Mouse (Mus musculus): ENCODE data around the gene Gcn1l1. TPM values are rescaled to one million over a fixed set of nuclear protein-coding genes. Genes with fewer than 3 reads are reported as not detected.

The Gcn1l1 gene
- polyA plus RNA-seq, 1 experiment from 2014 or later: 35.1 TPM

GRCm38 (mm10) chr5:115591506-115591905, 26.5 kb downstream of the Gcn1l1 start:
- Histone ChIP-seq H3K4me1 (ENCODE audit: control insufficient read depth, insufficient read depth, low read length) (no peaks in the 10 kb centered on the region), H3K4me3 (replicated peaks; ENCODE audit: low read length) (no peak overlapping the region), H3K9me3 (replicated peaks; ENCODE audit: control insufficient read depth, low read length) (no peaks in the 10 kb centered on the region), H3K4me2 (ENCODE audit: low read depth, low read length) (no peak overlapping the region), H3K9ac (ENCODE audit: low read length) (no peak overlapping the region), H3K27ac (ENCODE audit: low read length) (no peak overlapping the region), H3K27me3 (ENCODE audit: control insufficient read depth, insufficient read depth, low read length) (no peaks in the 10 kb centered on the region), H3K36me3 (ENCODE audit: control insufficient read depth, insufficient read depth, low read length) (peaks cover 41% of the 10 kb centered on the region)
- no peak for ATAC-seq (ENCODE audit: insufficient read depth, low FRiP score)
- 82% methylated on average over 2 of the region's 2 CpGs for WGBS

GRCm38 (mm10) chr5:115603561-115603960, 38.5 kb downstream of the Gcn1l1 start:
- no peaks in the 10 kb centered on the region for H3K9me3 ChIP-seq (replicated peaks; ENCODE audit: control insufficient read depth, low read length)
- no peak for ATAC-seq (ENCODE audit: insufficient read depth, low FRiP score)
- no peaks in the 10 kb centered on the region for H3K4me1 ChIP-seq (ENCODE audit: control insufficient read depth, insufficient read depth, low read length)
- no peak overlapping the region for H3K4me3 ChIP-seq (replicated peaks; ENCODE audit: low read length)
- WGBS: 92% methylated on average over 6 of the region's 6 CpGs
- H3K4me2 ChIP-seq (ENCODE audit: low read depth, low read length): no peak overlapping the region
- peaks cover 19% of the 10 kb centered on the region for H3K36me3 ChIP-seq (ENCODE audit: control insufficient read depth, insufficient read depth, low read length)
- H3K27ac ChIP-seq (ENCODE audit: low read length): no peak overlapping the region
- no peaks in the 10 kb centered on the region for H3K27me3 ChIP-seq (ENCODE audit: control insufficient read depth, insufficient read depth, low read length)
- H3K9ac ChIP-seq (ENCODE audit: low read length): no peak overlapping the region

- Histone ChIP-seq H3K27me3 (ENCODE audit: control insufficient read depth, insufficient read depth, low read length) (no peaks in the 10 kb centered on the region), H3K36me3 (ENCODE audit: control insufficient read depth, insufficient read depth, low read length) (peaks cover 55% of the 10 kb centered on the region), H3K4me2 (ENCODE audit: low read depth, low read length) (no peak overlapping the region), H3K4me1 (ENCODE audit: control insufficient read depth, insufficient read depth, low read length) (no peaks in the 10 kb centered on the region), H3K9ac (ENCODE audit: low read length) (no peak overlapping the region), H3K27ac (ENCODE audit: low read length) (no peak overlapping the region), H3K4me3 (replicated peaks; ENCODE audit: low read length) (no peak overlapping the region), H3K9me3 (replicated peaks; ENCODE audit: control insufficient read depth, low read length) (no peaks in the 10 kb centered on the region)
- no peak for ATAC-seq (ENCODE audit: insufficient read depth, low FRiP score)
- WGBS: 90% methylated on average over 11 of the region's 11 CpGs
These were observed 46.5 kb downstream of the Gcn1l1 start for GRCm38 (mm10) chr5:115611566-115611965.

GRCm38 (mm10) chr5:115613332-115613731, 48.3 kb downstream of the Gcn1l1 start:
- no peak overlapping the region for H3K27ac ChIP-seq (ENCODE audit: low read length)
- no peaks in the 10 kb centered on the region for H3K27me3 ChIP-seq (ENCODE audit: control insufficient read depth, insufficient read depth, low read length)
- no peak overlapping the region for H3K9ac ChIP-seq (ENCODE audit: low read length)
- H3K9me3 ChIP-seq (replicated peaks; ENCODE audit: control insufficient read depth, low read length): no peaks in the 10 kb centered on the region
- no peak overlapping the region for H3K4me3 ChIP-seq (replicated peaks; ENCODE audit: low read length)
- ATAC-seq (ENCODE audit: insufficient read depth, low FRiP score): no peak
- peaks cover 57% of the 10 kb centered on the region for H3K36me3 ChIP-seq (ENCODE audit: control insufficient read depth, insufficient read depth, low read length)
- no peak overlapping the region for H3K4me2 ChIP-seq (ENCODE audit: low read depth, low read length)
- no peaks in the 10 kb centered on the region for H3K4me1 ChIP-seq (ENCODE audit: control insufficient read depth, insufficient read depth, low read length)
- WGBS: 86% methylated on average over 9 of the region's 9 CpGs

- H3K9ac ChIP-seq (ENCODE audit: low read length): no peak overlapping the region
- H3K9me3 ChIP-seq (replicated peaks; ENCODE audit: control insufficient read depth, low read length): no peaks in the 10 kb centered on the region
- ATAC-seq (ENCODE audit: insufficient read depth, low FRiP score): no peak
- H3K27ac ChIP-seq (ENCODE audit: low read length): no peak overlapping the region
- H3K27me3 ChIP-seq (ENCODE audit: control insufficient read depth, insufficient read depth, low read length): no peaks in the 10 kb centered on the region
- 75% methylated on average over 7 of the region's 7 CpGs for WGBS
- no peak overlapping the region for H3K4me2 ChIP-seq (ENCODE audit: low read depth, low read length)
- H3K36me3 ChIP-seq (ENCODE audit: control insufficient read depth, insufficient read depth, low read length): peaks cover 41% of the 10 kb centered on the region
- H3K4me3 ChIP-seq (replicated peaks; ENCODE audit: low read length): no peak overlapping the region
- no peaks in the 10 kb centered on the region for H3K4me1 ChIP-seq (ENCODE audit: control insufficient read depth, insufficient read depth, low read length)
These were observed 49.9 kb downstream of the Gcn1l1 start for GRCm38 (mm10) chr5:115614948-115615347.

- no peak overlapping the region for H3K27ac ChIP-seq (ENCODE audit: low read length)
- no peak overlapping the region for H3K9ac ChIP-seq (ENCODE audit: low read length)
- H3K4me2 ChIP-seq (ENCODE audit: low read depth, low read length): no peak overlapping the region
- H3K27me3 ChIP-seq (ENCODE audit: control insufficient read depth, insufficient read depth, low read length): no peaks in the 10 kb centered on the region
- peaks cover 21% of the 10 kb centered on the region for H3K36me3 ChIP-seq (ENCODE audit: control insufficient read depth, insufficient read depth, low read length)
- WGBS: 69% methylated on average over 15 of the region's 15 CpGs
- no peaks in the 10 kb centered on the region for H3K4me1 ChIP-seq (ENCODE audit: control insufficient read depth, insufficient read depth, low read length)
- H3K9me3 ChIP-seq (replicated peaks; ENCODE audit: control insufficient read depth, low read length): no peaks in the 10 kb centered on the region
- ATAC-seq (ENCODE audit: insufficient read depth, low FRiP score): peak; percentile 57; the same call in 1 of the 2 replicates
- H3K4me3 ChIP-seq (replicated peaks; ENCODE audit: low read length): no peak overlapping the region
These were observed 54.6 kb downstream of the Gcn1l1 start for GRCm38 (mm10) chr5:115619690-115620089.

GRCm38 (mm10) chr5:115622686-115623085, 57.6 kb downstream of the Gcn1l1 start:
- no peak overlapping the region for H3K4me3 ChIP-seq (replicated peaks; ENCODE audit: low read length)
- no peaks in the 10 kb centered on the region for H3K27me3 ChIP-seq (ENCODE audit: control insufficient read depth, insufficient read depth, low read length)
- H3K9ac ChIP-seq (ENCODE audit: low read length): no peak overlapping the region
- H3K27ac ChIP-seq (ENCODE audit: low read length): no peak overlapping the region
- no peak for ATAC-seq (ENCODE audit: insufficient read depth, low FRiP score)
- H3K9me3 ChIP-seq (replicated peaks; ENCODE audit: control insufficient read depth, low read length): no peaks in the 10 kb centered on the region
- H3K4me2 ChIP-seq (ENCODE audit: low read depth, low read length): no peak overlapping the region
- WGBS: 81% methylated on average over 7 of the region's 7 CpGs
- H3K4me1 ChIP-seq (ENCODE audit: control insufficient read depth, insufficient read depth, low read length): no peaks in the 10 kb centered on the region
- no peaks in the 10 kb centered on the region for H3K36me3 ChIP-seq (ENCODE audit: control insufficient read depth, insufficient read depth, low read length)

- no peaks in the 10 kb centered on the region for H3K27me3 ChIP-seq (ENCODE audit: control insufficient read depth, insufficient read depth, low read length)
- 78% methylated on average over 9 of the region's 9 CpGs for WGBS
- no peak overlapping the region for H3K4me3 ChIP-seq (replicated peaks; ENCODE audit: low read length)
- no peak for ATAC-seq (ENCODE audit: insufficient read depth, low FRiP score)
- no peak overlapping the region for H3K4me2 ChIP-seq (ENCODE audit: low read depth, low read length)
- H3K9ac ChIP-seq (ENCODE audit: low read length): no peak overlapping the region
- no peaks in the 10 kb centered on the region for H3K36me3 ChIP-seq (ENCODE audit: control insufficient read depth, insufficient read depth, low read length)
- H3K9me3 ChIP-seq (replicated peaks; ENCODE audit: control insufficient read depth, low read length): no peaks in the 10 kb centered on the region
- no peak overlapping the region for H3K27ac ChIP-seq (ENCODE audit: low read length)
- H3K4me1 ChIP-seq (ENCODE audit: control insufficient read depth, insufficient read depth, low read length): no peaks in the 10 kb centered on the region
These were observed 58.8 kb downstream of the Gcn1l1 start for GRCm38 (mm10) chr5:115623694-115624440.

- Histone ChIP-seq H3K9ac (ENCODE audit: low read length) (no peak overlapping the region), H3K4me1 (ENCODE audit: control insufficient read depth, insufficient read depth, low read length) (peaks cover 7% of the 10 kb centered on the region), H3K36me3 (ENCODE audit: control insufficient read depth, insufficient read depth, low read length) (no peaks in the 10 kb centered on the region), H3K27me3 (ENCODE audit: control insufficient read depth, insufficient read depth, low read length) (no peaks in the 10 kb centered on the region), H3K4me2 (ENCODE audit: low read depth, low read length) (no peak overlapping the region), H3K9me3 (replicated peaks; ENCODE audit: control insufficient read depth, low read length) (no peaks in the 10 kb centered on the region), H3K27ac (ENCODE audit: low read length) (no peak overlapping the region), H3K4me3 (replicated peaks; ENCODE audit: low read length) (no peak overlapping the region)
- 75% methylated on average over 10 of the region's 10 CpGs for WGBS
- no peak for ATAC-seq (ENCODE audit: insufficient read depth, low FRiP score)
These were observed 61.3 kb downstream of the Gcn1l1 start for GRCm38 (mm10) chr5:115626237-115626886.
